Mouse (Mus musculus): ENCODE results near the gene Fabp3.
A peak's percentile ranks its signal among the peaks of the same experiment; 100 is the strongest.

The Fabp3 gene

DNA sequence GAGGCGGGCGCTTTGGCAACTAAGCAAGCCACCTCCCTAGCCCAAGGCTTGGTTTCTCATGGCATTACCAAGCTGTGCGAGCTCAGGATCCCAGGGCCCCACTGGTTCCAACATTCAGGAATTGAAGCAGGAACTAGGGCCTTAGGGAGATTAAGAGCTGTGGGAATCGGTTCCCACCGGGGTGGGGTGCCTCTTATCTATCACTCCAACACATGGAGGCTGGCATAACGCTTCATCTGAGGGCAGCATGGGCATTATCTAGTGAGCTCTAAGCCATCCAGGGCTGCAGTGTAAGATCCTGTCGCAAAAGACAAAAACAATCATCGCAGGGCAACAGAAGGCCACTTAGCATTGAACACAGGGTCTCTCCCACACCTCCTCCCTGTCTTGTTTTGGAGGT is 13.9 kb upstream of the Fabp3 start:
- DNase-seq (ENCODE audit: low spot score in 2 of 2): peak in 1 of 2 experiments; percentile 63

- peak; percentile 85 to 87 for DNase-seq (ENCODE audit: low spot score in 2 of 2)
Measured at GRCm38 (mm10) chr4:130295047-130295745, 13.2 kb upstream of the Fabp3 start.

- peak; percentile 57 to 69 for DNase-seq (ENCODE audit: low spot score in 2 of 2)
Measured at GRCm38 (mm10) chr4:130296243-130296965, 12.0 kb upstream of the Fabp3 start.

- peak; percentile 69 to 77 for DNase-seq (ENCODE audit: low spot score in 2 of 2)
Measured at GRCm38 (mm10) chr4:130297123-130297529, 11.3 kb upstream of the Fabp3 start.

- DNase-seq (ENCODE audit: low spot score in 2 of 2): no peak
Measured at GRCm38 (mm10) chr4:130298877-130299628, 9.3 kb upstream of the Fabp3 start.

- DNase-seq (ENCODE audit: low spot score in 2 of 2): no peak
Measured at GRCm38 (mm10) chr4:130299629-130300018, 8.8 kb upstream of the Fabp3 start.

- no peak for DNase-seq (ENCODE audit: low spot score in 2 of 2)
Measured at GRCm38 (mm10) chr4:130302285-130302870, 6.0 kb upstream of the Fabp3 start.

DNA sequence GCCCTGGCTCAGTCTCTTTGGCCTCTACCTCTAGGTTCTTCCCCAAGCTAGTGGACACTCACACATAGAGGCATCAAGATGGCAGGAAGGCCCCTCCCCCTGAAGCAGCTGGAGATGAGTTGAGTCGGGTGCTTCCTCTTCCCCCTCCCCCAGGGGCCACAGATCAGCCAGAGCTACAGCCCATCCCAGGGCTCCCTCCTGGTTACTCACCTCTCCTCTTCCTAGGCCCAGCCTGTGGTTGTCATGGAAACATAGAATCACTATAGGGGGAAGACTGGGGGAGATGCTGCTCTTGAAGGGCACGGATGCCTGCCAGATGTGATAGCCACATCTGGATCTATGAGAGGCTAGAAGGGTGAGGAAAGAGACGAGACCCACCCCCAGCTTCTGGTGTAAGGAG is 3.6 kb upstream of the Fabp3 start:
- DNase-seq (ENCODE audit: low spot score in 2 of 2): no peak

GRCm38 (mm10) chr4:130306796-130307630 is 1.4 kb upstream of the Fabp3 start:
- DNase-seq (ENCODE audit: low spot score in 2 of 2): no peak

- peak; percentile 40 to 74 for DNase-seq (ENCODE audit: low spot score in 2 of 2)
Measured at GRCm38 (mm10) chr4:130307851-130308230, 554 bp upstream of the Fabp3 start.

DNA sequence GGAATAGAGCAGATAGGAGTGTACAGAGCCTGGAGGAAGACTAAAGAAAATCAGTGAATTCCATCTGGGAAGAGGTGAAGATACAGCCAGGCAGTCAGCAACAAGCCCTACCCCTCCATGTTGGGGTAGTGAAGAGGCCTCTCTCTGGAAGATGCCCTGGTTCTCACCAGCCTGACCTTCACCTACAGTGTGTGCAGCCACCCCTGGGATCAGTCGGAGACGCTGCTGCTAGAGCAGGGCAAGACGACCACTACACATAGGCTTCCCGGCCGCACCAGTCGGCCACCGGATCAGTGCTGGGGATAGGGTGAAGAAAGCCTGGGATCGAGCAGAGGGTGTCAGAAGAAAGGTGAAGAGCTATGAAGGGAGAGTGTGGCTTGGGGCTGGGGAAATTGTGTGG is 859 bp downstream of the Fabp3 start:
- DNase-seq (ENCODE audit: low spot score in 2 of 2): peak in 1 of 2 experiments; percentile 61

DNA sequence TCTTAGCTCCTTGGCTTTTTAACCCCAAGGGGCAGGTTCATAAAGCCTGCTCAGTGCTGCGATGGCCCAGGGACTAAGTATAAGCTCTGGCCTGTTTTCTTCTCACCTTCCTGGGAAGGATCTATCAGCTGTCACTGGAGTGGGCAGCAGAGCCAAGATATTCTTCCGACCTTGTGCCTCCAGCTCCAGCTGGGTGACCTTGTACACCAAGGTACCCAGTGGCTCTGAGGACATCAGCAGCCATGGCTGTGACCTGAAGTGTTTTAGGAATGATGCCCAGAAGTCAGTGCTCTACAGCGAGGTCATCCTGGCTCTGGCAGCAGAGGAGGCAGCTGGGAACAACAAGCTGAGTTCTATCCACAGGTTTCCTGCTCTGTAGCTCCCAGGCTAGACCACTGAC is 4.1 kb downstream of the Fabp3 start:
- no peak for DNase-seq (ENCODE audit: low spot score in 2 of 2)

- DNase-seq (ENCODE audit: low spot score in 2 of 2): no peak
Measured at GRCm38 (mm10) chr4:130313552-130313951, 5.2 kb downstream of the Fabp3 start.

DNA sequence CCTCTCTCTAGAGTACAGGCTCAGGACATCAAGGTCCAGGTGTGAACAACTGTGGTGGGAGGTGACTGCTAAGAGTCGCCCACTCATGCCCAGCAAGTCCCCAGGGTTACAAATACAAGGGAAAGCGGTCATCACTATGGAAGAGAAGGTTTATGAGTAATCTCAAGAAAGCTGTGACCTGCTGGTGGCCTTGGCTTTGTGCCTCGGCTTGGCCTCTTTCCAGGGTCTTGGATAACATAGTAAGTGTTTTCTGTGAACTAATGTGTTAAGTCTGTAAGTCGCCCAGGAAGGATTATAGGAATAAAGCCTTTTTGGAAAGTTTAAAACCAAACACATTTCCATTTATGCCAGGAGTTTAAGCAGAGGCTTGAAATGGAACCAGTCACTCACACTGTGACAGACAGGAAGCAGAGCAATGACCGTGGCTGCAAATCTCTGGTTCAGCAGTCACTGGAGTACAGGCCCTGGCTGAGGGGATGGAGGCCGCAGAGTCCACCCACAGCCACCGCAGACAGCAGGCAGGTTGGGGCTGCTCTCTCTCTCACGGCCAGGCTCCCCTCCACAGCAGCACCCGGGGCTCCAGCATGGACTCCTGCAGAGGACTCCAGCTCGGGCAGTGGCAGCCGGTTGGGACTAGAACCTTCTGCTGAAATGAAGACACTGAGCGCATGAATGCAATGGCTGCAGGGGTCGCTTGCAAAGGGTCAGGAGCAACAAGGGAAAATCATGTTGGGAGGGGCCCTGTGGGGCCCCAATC is 7.6 kb downstream of the Fabp3 start:
- DNase-seq (ENCODE audit: low spot score in 2 of 2): peak in 1 of 2 experiments; percentile 48

DNA sequence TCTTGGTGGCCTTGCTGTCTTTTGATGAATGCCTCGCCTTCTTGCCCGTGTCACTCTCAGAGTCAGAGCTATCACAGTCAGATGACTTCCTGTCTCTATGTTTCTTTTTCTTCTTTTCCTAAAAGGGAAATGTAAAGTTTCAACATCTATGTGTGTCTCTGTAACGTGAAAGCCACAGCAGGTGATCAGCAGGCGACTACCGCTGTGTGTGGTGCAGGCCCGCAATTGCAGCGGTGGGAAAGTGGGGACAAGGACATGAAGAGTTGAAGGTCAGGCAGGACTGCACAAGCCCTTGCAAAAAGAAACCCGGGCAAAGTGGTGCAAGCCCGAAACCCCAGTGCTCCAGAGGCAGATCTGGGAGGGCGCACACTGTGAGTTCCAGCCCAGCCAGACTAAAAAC is 8.3 kb downstream of the Fabp3 start:
- no peak for DNase-seq (ENCODE audit: low spot score in 2 of 2)

DNA sequence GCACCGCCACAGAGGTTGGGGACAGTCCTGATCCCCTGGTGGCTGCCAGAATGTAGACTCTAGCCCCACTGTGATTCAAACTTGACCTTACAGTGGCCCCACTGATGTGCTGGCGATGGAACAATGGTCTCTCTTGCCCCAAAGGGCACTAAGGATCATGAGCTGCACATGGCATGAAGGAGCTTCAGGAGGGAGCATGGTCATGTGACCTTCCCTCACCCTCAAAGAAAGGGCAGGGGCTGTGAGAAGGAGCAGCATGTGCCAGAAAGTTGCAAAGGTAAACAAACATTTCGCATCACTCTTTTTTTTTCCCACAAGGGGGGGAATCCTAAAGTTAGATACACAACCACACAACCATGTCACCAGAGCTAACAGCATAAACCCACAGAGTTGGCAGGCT is 9.7 kb downstream of the Fabp3 start:
- DNase-seq (ENCODE audit: low spot score in 2 of 2): no peak

GRCm38 (mm10) chr4:130319564-130319963 is 11.2 kb downstream of the Fabp3 start:
- no peak for DNase-seq (ENCODE audit: low spot score in 2 of 2)

GRCm38 (mm10) chr4:130321640-130322039 is 13.2 kb downstream of the Fabp3 start:
- no peak for DNase-seq (ENCODE audit: low spot score in 2 of 2)

DNA sequence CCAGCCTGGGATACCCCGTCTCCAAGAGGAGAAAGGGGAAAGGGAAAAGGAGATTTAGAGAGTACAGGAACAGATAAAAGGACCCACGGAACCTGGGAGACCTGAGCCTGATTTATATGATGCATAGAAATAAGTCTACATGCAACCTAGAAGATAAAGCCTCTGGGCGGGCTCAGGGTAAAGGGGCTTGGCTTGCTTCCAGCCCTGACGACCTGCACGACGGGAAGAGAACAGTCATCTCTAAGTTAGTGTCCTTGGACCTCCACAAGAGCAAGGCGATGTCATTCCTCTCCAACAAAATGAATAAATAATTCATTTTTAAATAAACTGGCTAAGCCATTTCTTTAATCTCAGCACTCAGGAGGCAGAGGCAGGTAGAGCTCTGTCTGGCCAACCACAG is 14.2 kb downstream of the Fabp3 start:
- DNase-seq (ENCODE audit: low spot score in 2 of 2): no peak

DNA sequence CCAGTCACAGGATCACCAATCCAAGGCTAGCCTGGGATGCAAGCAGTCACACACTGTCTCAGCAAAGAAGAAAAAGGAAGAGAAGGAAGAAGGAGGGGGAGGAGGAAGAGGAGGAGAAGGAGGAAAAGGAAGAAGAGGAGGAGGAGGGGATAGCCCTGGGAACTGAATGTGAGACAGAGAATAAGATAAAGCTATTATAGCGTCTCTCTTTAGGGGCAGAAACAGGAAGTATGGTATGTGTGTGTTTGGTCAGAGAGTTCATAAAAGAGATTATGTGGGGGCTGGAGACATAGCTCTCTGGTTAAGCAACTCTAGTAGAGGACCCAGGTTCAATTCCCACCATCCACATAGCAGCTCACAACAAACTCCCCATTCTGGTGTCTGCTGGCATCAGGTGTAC is 14.8 kb downstream of the Fabp3 start:
- no peak for DNase-seq (ENCODE audit: low spot score in 2 of 2)

DNA sequence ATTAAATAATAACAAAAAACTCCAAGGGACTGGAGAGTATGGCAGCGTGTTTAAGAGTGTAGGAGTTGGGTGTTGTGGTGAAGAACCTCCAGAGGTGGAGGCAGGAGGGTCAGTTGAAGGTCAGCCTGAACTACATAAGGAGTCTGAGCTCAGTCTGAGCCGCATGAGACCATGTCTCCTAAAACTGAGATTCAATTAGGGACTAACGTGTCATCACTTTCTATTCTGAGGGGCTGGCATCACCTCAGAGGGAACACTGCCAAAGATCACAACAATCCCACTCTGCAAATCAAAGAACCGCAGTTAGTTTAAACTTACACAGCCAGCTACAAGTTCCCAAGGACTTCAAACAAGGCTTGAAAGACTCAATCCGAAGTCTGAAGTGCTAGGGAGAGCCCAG is 15.2 kb downstream of the Fabp3 start:
- DNase-seq (ENCODE audit: low spot score in 2 of 2): no peak

All from spleen, postnatal 4 days (tissue).